Mouse (Mus musculus) embryonic facial prominence, embryonic 12.5 days (tissue): ENCODE measurements around the gene Zfp317. TPM values are rescaled to one million over a fixed set of nuclear protein-coding genes. Genes with fewer than 3 reads are reported as not detected.
"Not testable (repeated sequence)": the region's sequence is repeated elsewhere in the genome, so short reads cannot be mapped to it uniquely, and the experiment has no call there.

ENCODE experiments used
- ATAC-seq: fragments of 200-750 bp; cut with Nextera tagmentation; 2 replicates; pipeline ENCODE4 v1.8.0; 2017; ENCODE audit not compliant: insufficient number of reproducible peaks, insufficient read depth, low FRiP score, low TSS enrichment
- H3K27ac ChIP-seq: fragments of 300-500 bp; sonication (generic); 2 replicates; pipeline ENCODE4 v1.5.1; 2016; ENCODE audit warnings: mild to moderate bottlenecking
- H3K27me3 ChIP-seq: fragments of 300-500 bp; sonication (generic); 2 replicates; pipeline ENCODE4 v1.6.1; 2016; ENCODE audit warnings: mild to moderate bottlenecking, moderate library complexity
- H3K36me3 ChIP-seq: fragments of 300-500 bp; sonication (generic); 2 replicates; pipeline ENCODE4 v1.6.1; 2016; ENCODE audit warnings: mild to moderate bottlenecking
- H3K4me1 ChIP-seq: fragments of 300-500 bp; sonication (generic); 2 replicates; pipeline ENCODE4 v1.6.1; 2016
- H3K4me2 ChIP-seq: fragments of 300-500 bp; sonication (generic); replicated peaks from 2 replicates; pipeline ENCODE4 v1.6.1; 2016; ENCODE audit warnings: mild to moderate bottlenecking, moderate library complexity
- H3K4me3 ChIP-seq: fragments of 300-500 bp; sonication (generic); 2 replicates; pipeline ENCODE4 v1.5.1; 2016; ENCODE audit warnings: mild to moderate bottlenecking
- H3K9ac ChIP-seq: fragments of 300-500 bp; sonication (generic); 2 replicates; pipeline ENCODE4 v1.6.1; 2016; ENCODE audit warnings: mild to moderate bottlenecking, moderate library complexity
- H3K9me3 ChIP-seq: fragments of 300-500 bp; sonication (generic); 2 replicates; pipeline ENCODE4 v1.6.1; 2016; ENCODE audit warnings: mild to moderate bottlenecking, moderate library complexity
- WGBS: fragments of 180-500 bp; shearing (Covaris S2); methylation state at CpG from one replicate; pipeline ENCODE4 v1.1.7; 2016; 5-methylcytosine and 5-hydroxymethylcytosine counted together
- polyA plus RNA-seq: library from polyadenylated mRNA; unstranded; fragments of >200 nt; fragmentation: Nextera tagmentation; extraction: Ambion mirVana; gene quantifications from 2 replicates; pipeline ENCODE4 v1.2.1, GENCODE M21; 2016

The Zfp317 gene
- 37.0 and 38.1 TPM in 2 replicates for polyA plus RNA-seq

GRCm38 (mm10) chr9:19621843-19622822, at the start of gene Zfp317:
TSS of gene Zfp317 (plus strand) at chr9:19622102.
- H3K27ac ChIP-seq: peak within 1 kb of the TSS; percentile 86
- WGBS: 3% methylated on average over 35 of the region's 35 CpGs
- ATAC-seq: peak; percentile 97
- 0 out of 2 replicates have a peak, but pooled peaks cover 4% of the 10 kb centered on the region for H3K36me3 ChIP-seq
- H3K27me3 ChIP-seq: no peaks in the 10 kb centered on the region
- peak within 1 kb of the TSS; percentile 56 for H3K4me3 ChIP-seq
- H3K9ac ChIP-seq: peak within 1 kb of the TSS; percentile 58
- H3K4me2 ChIP-seq: peak within 1 kb of the TSS; percentile 33
- no peaks in the 10 kb centered on the region for H3K9me3 ChIP-seq
- H3K4me1 ChIP-seq: no peaks in the 10 kb centered on the region

- no peak within 1 kb of the TSS for H3K4me2 ChIP-seq
- ATAC-seq: no peak
- no peak within 1 kb of the TSS for H3K9ac ChIP-seq
- 0 out of 2 replicates have a peak, but pooled peaks cover 5% of the 10 kb centered on the region for H3K9me3 ChIP-seq
- H3K27ac ChIP-seq: no peak within 1 kb of the TSS
- no peaks in the 10 kb centered on the region for H3K36me3 ChIP-seq
- no peak within 1 kb of the TSS for H3K4me3 ChIP-seq
- no peaks in the 10 kb centered on the region for H3K4me1 ChIP-seq
- no peaks in the 10 kb centered on the region for H3K27me3 ChIP-seq
Observed at GRCm38 (mm10) chr9:19582317-19582716, 39.6 kb upstream of the Zfp317 start, which contains the start of gene Olfr855. TSS of gene Olfr855 (plus strand) at chr9:19582617.

DNA sequence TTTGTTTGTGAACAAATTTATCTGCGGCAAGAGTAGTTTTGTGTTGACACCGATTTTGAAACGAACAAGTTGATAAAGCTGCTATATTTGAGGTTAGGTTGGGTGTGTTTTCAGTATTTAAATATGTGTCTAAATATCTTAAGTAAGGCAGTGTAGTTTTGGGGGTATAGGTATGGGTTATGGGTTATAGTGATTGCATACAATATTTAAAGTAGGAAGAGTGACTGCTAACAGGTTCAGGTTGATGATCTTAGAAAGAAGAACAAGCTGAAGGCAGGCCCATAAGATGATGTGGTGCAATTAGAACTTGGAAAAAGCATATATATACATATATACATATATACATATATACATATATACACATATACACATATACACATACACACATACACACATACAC, 605 bp upstream of the Zfp317 start:
- no peak overlapping the region for H3K9ac ChIP-seq
- ATAC-seq: no peak
- H3K27ac ChIP-seq: no peak overlapping the region
- no peaks in the 10 kb centered on the region for H3K27me3 ChIP-seq
- 0 out of 2 replicates have a peak, but pooled peaks cover 4% of the 10 kb centered on the region for H3K36me3 ChIP-seq
- no peaks in the 10 kb centered on the region for H3K4me1 ChIP-seq
- no peak overlapping the region; the same call in 1 of the 2 replicates for H3K4me2 ChIP-seq
- 95% methylated on average over 3 of the region's 3 CpGs for whole genome bisulfite sequencing
- no peak overlapping the region for H3K4me3 ChIP-seq
- H3K9me3 ChIP-seq: no peaks in the 10 kb centered on the region

GRCm38 (mm10) chr9:19629574-19629973, 7.7 kb downstream of the Zfp317 start:
- ATAC-seq: no peak
- Histone ChIP-seq H3K4me3 (no peak overlapping the region), H3K4me1 (no peaks in the 10 kb centered on the region), H3K9me3 (no peaks in the 10 kb centered on the region), H3K9ac (no peak overlapping the region), H3K27ac (no peak overlapping the region), H3K4me2 (no peak overlapping the region), H3K27me3 (no peaks in the 10 kb centered on the region), H3K36me3 (peaks cover 11% of the 10 kb centered on the region)

- H3K27ac ChIP-seq: no peak overlapping the region
- no peaks in the 10 kb centered on the region for H3K4me1 ChIP-seq
- H3K4me3 ChIP-seq: no peak overlapping the region
- no peak overlapping the region for H3K4me2 ChIP-seq
- ATAC-seq: no peak
- no peaks in the 10 kb centered on the region for H3K27me3 ChIP-seq
- no peak overlapping the region for H3K9ac ChIP-seq
- peaks cover 55% of the 10 kb centered on the region for H3K36me3 ChIP-seq
- no peaks in the 10 kb centered on the region for H3K9me3 ChIP-seq
- 91% methylated on average over 3 of the region's 3 CpGs for WGBS
Observed at GRCm38 (mm10) chr9:19645193-19645592, 23.3 kb downstream of the Zfp317 start.

DNA sequence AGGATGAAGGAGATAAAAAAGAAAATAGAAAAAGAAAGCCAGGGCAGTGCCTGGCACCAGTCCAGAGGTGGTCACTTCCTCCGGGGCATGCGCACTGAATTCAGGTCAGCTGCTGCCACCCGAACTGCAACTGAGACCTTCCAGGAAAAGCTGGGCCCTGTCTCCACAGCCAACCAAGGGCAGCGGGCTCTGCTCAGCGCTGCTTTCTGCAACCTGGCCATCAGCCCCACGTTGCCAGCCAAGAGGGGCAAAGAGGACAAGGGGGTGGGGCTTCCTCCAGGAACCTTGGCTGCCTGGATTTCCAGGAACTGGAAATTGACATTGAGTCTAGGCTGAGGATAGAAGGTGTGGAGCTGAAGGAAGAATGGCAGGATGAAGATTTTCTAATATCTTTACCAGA, 68.4 kb downstream of the Zfp317 start:
- H3K27ac ChIP-seq: no peak overlapping the region

GRCm38 (mm10) chr9:19691426-19691825, 69.5 kb downstream of the Zfp317 start:
- no peak overlapping the region for H3K4me3 ChIP-seq
- no peak for ATAC-seq
- H3K36me3 ChIP-seq: no peaks in the 10 kb centered on the region
- no peaks in the 10 kb centered on the region for H3K27me3 ChIP-seq
- WGBS: 74% methylated on average over 1 of the region's 1 CpGs
- no peak overlapping the region for H3K4me2 ChIP-seq
- no peaks in the 10 kb centered on the region for H3K4me1 ChIP-seq
- H3K9ac ChIP-seq: no peak overlapping the region
- no peaks in the 10 kb centered on the region for H3K9me3 ChIP-seq
- no peak overlapping the region for H3K27ac ChIP-seq

More for the DNA sequence above, 68.4 kb downstream of the Zfp317 start:
- Histone ChIP-seq H3K9me3 (no peaks in the 10 kb centered on the region), H3K4me3 (no peak overlapping the region), H3K4me2 (no peak overlapping the region), H3K9ac (no peak overlapping the region), H3K36me3 (no peaks in the 10 kb centered on the region), H3K27me3 (no peaks in the 10 kb centered on the region), H3K4me1 (no peaks in the 10 kb centered on the region)
- WGBS: 86% methylated on average over 6 of the region's 6 CpGs
- no peak for ATAC-seq

GRCm38 (mm10) chr9:19692430-19692829, 70.5 kb downstream of the Zfp317 start:
- no peak for ATAC-seq
- Histone ChIP-seq H3K9me3 (no peaks in the 10 kb centered on the region), H3K27me3 (no peaks in the 10 kb centered on the region), H3K4me2 (no peak overlapping the region), H3K4me3 (no peak overlapping the region), H3K4me1 (no peaks in the 10 kb centered on the region), H3K27ac (no peak overlapping the region), H3K9ac (no peak overlapping the region), H3K36me3 (no peaks in the 10 kb centered on the region)
- 75% methylated on average over 2 of the region's 2 CpGs for WGBS

DNA sequence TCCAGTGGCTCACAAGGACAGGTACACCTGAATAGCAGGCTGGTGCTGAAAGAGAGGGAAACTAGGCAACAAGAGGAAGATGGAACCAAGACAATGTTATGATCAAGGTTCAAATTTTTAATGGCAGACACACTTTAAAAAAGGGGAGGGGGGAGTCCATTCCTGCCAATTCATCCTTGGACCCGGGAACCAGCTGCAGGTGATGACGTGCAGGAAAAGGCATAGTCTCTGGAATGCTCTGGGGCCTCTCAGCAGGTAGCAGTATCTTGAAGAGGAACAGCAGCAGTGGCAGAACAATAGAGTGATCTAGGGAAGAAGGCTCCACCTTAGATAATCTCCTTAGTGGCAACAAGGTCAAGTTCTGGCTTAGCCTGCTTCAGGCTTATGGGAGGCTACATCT, 72.4 kb downstream of the Zfp317 start:
- H3K27ac ChIP-seq, H3K4me2 ChIP-seq, H3K9ac ChIP-seq, H3K36me3 ChIP-seq, H3K9me3 ChIP-seq, ATAC-seq, H3K4me1 ChIP-seq, H3K4me3 ChIP-seq, H3K27me3 ChIP-seq: not testable (repeated sequence)
- WGBS: 43% methylated on average over 2 of the region's 2 CpGs

- H3K4me3 ChIP-seq, H3K4me2 ChIP-seq, ATAC-seq, H3K27ac ChIP-seq, H3K9ac ChIP-seq, H3K36me3 ChIP-seq, H3K4me1 ChIP-seq, H3K9me3 ChIP-seq, H3K27me3 ChIP-seq: not testable (repeated sequence)
- 72% methylated on average over 9 of the region's 9 CpGs for WGBS
Observed at GRCm38 (mm10) chr9:19694898-19695379, 73.0 kb downstream of the Zfp317 start.
